Mouse (Mus musculus) liver, embryonic 14.5 days (tissue): ENCODE results near the gene Arl15.

Source experiments
- CTCF ChIP-seq: IDR thresholded peaks from 2 replicates; pipeline ENCODE4 v1.5.1; 2016; ENCODE audit warnings: antibody characterized with exemption, low read depth, control low read depth
- EP300 ChIP-seq: IDR thresholded peaks from 2 replicates; pipeline ENCODE4 v1.6.1; 2016; ENCODE audit warnings: antibody characterized with exemption, low read depth

GRCm38 (mm10) chr13:113888126-113888525 lies 93.8 kb downstream of the Arl15 start:
- TF ChIP-seq EP300: no peak
- TF ChIP-seq CTCF: no peak
